In the genomic region with DNA sequence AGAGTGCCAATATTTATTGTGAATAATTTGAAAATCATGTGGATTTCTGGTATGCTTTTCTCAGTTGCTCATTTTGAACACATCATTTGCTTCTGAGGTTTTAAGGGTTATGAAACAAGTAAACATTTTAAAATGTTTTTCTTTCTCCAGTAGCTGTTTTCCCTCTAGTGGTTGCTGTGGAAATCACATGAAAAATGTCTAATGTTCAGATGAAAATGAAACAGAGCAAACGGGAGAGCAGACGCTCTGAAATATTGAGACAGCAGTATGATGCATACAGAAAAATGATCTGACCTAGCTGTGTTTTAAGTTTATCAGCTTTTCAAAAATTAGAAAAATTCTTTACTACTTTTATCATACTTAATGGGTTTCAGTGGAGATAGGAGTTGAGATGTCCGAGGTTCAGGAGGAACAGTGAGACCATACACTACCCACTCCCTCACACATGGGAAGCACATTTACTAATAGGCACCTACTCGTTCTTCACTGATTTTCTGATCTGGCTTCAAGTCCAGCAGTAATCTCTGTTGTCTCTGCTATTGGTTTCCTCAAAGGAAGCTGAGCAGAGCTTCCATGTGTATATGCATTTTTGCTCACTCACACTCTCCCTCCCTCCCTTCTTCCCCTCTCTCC, we compare ENCODE assay signal across 11 mouse cellular contexts. TPM values are rescaled to one million over a fixed set of nuclear protein-coding genes. Genes with fewer than 3 reads are reported as not detected.
DNase-seq lines count a peak whose midpoint lies in the region; ATAC-seq lines count a peak whose summit lies in the region.
"Had no signal": no experiment of that assay in that cellular context is flagged by ENCODE, and none has a peak within 500 bp of the region (broad histone marks: within the 10 kb centered on the region; RNA-seq: fewer than 3 reads in every experiment).

No protein-coding gene starts in this region.

- no peak overlapping the region; the same call in 1 of the 2 replicates for H3K4me2 ChIP-seq in hindbrain, embryonic 16.5 days (ENCODE audit: low read length)
- H3K4me2 ChIP-seq in hindbrain, embryonic 12.5 days (replicated peaks): no peak overlapping the region
- H3K4me2 ChIP-seq in kidney, embryonic 14.5 days (replicated peaks; ENCODE audit: low read depth, low read length): no peak overlapping the region; the same call in 1 of the 2 replicates

- H3K9ac ChIP-seq in hindbrain, embryonic 16.5 days (ENCODE audit: low read depth, low read length): no peak overlapping the region
- no peak overlapping the region for H3K9ac ChIP-seq in hindbrain, embryonic 12.5 days
- H3K9ac ChIP-seq in kidney, embryonic 14.5 days (ENCODE audit: low read depth, low read length): no peak overlapping the region

- 50% methylated on average over 4 of the region's 4 CpGs for WGBS in hindbrain, embryonic 16.5 days
- WGBS in hindbrain, embryonic 12.5 days: 64% methylated on average over 4 of the region's 4 CpGs
- 67% methylated on average over 4 of the region's 4 CpGs for WGBS in kidney, embryonic 14.5 days

- H3K9me3 ChIP-seq in hindbrain, embryonic 16.5 days (ENCODE audit: control insufficient read depth, low read length): no peaks in the 10 kb centered on the region
- no peaks in the 10 kb centered on the region for H3K9me3 ChIP-seq in hindbrain, embryonic 12.5 days (replicated peaks)
- no peaks in the 10 kb centered on the region for H3K9me3 ChIP-seq in kidney, embryonic 14.5 days (ENCODE audit: control insufficient read depth, low read length)

- H3K4me1 ChIP-seq in hindbrain, embryonic 16.5 days (ENCODE audit: control insufficient read depth, insufficient read depth, low read depth, low read length): no peaks in the 10 kb centered on the region
- no peaks in the 10 kb centered on the region for H3K4me1 ChIP-seq in hindbrain, embryonic 12.5 days
- no peaks in the 10 kb centered on the region for H3K4me1 ChIP-seq in kidney, embryonic 14.5 days (ENCODE audit: control insufficient read depth, insufficient read depth, low read length)

- peak; percentile 78 for ATAC-seq in cerebellum, adult (ENCODE audit: insufficient number of reproducible peaks, low FRiP score, low TSS enrichment)
- ATAC-seq in hindbrain, embryonic 16.5 days: peak; percentile 52
- ATAC-seq in hindbrain, embryonic 12.5 days (ENCODE audit: low FRiP score): no peak
- no peak for ATAC-seq in kidney, embryonic 14.5 days (ENCODE audit: low FRiP score, low TSS enrichment)

- H3K36me3 ChIP-seq in hindbrain, embryonic 16.5 days (ENCODE audit: control insufficient read depth, insufficient read depth, low read length): no peaks in the 10 kb centered on the region
- H3K36me3 ChIP-seq in hindbrain, embryonic 12.5 days: no peaks in the 10 kb centered on the region
- no peaks in the 10 kb centered on the region for H3K36me3 ChIP-seq in kidney, embryonic 14.5 days (ENCODE audit: control insufficient read depth, insufficient read depth, low read length)

- H3K27ac ChIP-seq in hindbrain, embryonic 16.5 days (ENCODE audit: low read depth, low read length): no peak overlapping the region
- no peak overlapping the region for H3K27ac ChIP-seq in hindbrain, embryonic 12.5 days
- H3K27ac ChIP-seq in kidney, embryonic 14.5 days (ENCODE audit: low read depth, low read length): no peak overlapping the region

- no peaks in the 10 kb centered on the region for H3K27me3 ChIP-seq in hindbrain, embryonic 16.5 days (replicated peaks; ENCODE audit: control insufficient read depth, insufficient read depth, low read length)
- H3K27me3 ChIP-seq in hindbrain, embryonic 12.5 days: no peaks in the 10 kb centered on the region
- no peaks in the 10 kb centered on the region for H3K27me3 ChIP-seq in kidney, embryonic 14.5 days (ENCODE audit: control insufficient read depth, insufficient read depth, low read length)

- no peak overlapping the region for H3K4me3 ChIP-seq in hindbrain, embryonic 16.5 days (ENCODE audit: low read length)
- no peak overlapping the region for H3K4me3 ChIP-seq in hindbrain, embryonic 12.5 days
- no peak overlapping the region for H3K4me3 ChIP-seq in kidney, embryonic 14.5 days (ENCODE audit: low read length)

- DNase-seq in cerebellum, postnatal 4 days (ENCODE audit: low spot score in 2 of 2): no peak
- DNase-seq in lung, postnatal 36 days: peak; percentile 20
- DNase-seq in lung, postnatal 14 days: no peak
- DNase-seq in retina, postnatal 1 day: peak; percentile 35
- DNase-seq: adrenal gland, adult 8-10 months; B cell, adult 2 months; layer of hippocampus, adult 9-11 months had no signal

RNA-seq across cellular contexts. Expression of gene Wdr17, which starts 57.1 kb away (rescaled TPM):
- 13.9 and 14.9 TPM in 2 replicates for polyA plus RNA-seq in hindbrain, embryonic 16.5 days (2015; fragmentation: Nextera tagmentation; extraction: Ambion mirVana)
- 5.7 and 8.0 TPM in 2 replicates for polyA plus RNA-seq in hindbrain, embryonic 12.5 days (2016; fragmentation: Nextera tagmentation; extraction: Ambion mirVana)
- polyA plus RNA-seq in kidney, embryonic 14.5 days (2014; fragmentation: Nextera tagmentation; extraction: Ambion mirVana): 0.66 and 1.1 TPM in 2 replicates

Comparison
In these comparisons a context has a peak if more than half of its experiments do, and no peak if none do; other contexts are left out.
1. ATAC-seq: peak in cerebellum, adult (single experiment) and hindbrain, embryonic 16.5 days (single experiment); none in hindbrain, embryonic 12.5 days (single experiment) and kidney, embryonic 14.5 days (single experiment).
2. DNase-seq: peak in lung, postnatal 36 days (single experiment) and retina, postnatal 1 day (single experiment); none in cerebellum, postnatal 4 days (0 of 2) and lung, postnatal 14 days (single experiment).